Mouse (Mus musculus) ES-E14 (cell line): Measurements from ENCODE around the gene Adad2.

Source experiments
- CHD2 ChIP-seq: IDR thresholded peaks from 2 replicates; pipeline ENCODE4 v1.6.1; 2014; ENCODE audit warnings: mild to moderate bottlenecking, low read depth, low read length, inconsistent platforms
- HCFC1 ChIP-seq: IDR thresholded peaks from 2 replicates; pipeline ENCODE4 v1.6.1; 2012; ENCODE audit warnings: low read length, inconsistent platforms, borderline replicate concordance; ENCODE audit not compliant: insufficient read depth
- MAFK ChIP-seq: IDR thresholded peaks from 2 replicates; pipeline ENCODE4 v1.6.1; 2014; ENCODE audit warnings: mild to moderate bottlenecking, low read depth, low read length, inconsistent platforms; ENCODE audit not compliant: insufficient read depth
- ZNF384 ChIP-seq: IDR thresholded peaks from 2 replicates; pipeline ENCODE4 v1.6.1; 2012; ENCODE audit warnings: low read depth, low read length, inconsistent platforms

DNA sequence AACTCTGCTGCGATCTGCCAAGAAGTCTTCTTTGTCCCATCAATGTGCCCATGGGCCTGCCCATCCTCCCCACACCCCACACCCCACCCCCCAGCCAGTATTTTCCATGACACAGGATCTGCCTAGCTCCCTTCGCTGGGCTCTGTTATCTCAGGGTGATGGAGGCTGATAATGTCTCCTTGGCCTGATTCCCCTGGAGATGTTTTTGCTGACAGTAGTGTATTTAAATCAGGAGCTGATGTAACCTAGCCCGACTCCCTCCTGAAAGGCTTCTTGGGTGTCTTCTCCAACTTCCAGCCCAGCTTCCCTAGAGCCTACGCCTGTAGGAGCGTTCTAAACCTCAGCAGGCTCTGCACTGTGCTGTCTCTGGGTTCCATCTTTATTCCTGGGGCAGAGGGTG is 6.3 kb downstream of the Adad2 start:
- TF ChIP-seq ZNF384 (no peak), CHD2 (no peak), MAFK (no peak), HCFC1 (no peak)
